Mouse (Mus musculus): ENCODE measurements at regions not wholly inside any gene's neighbourhood (a gene's known extent, or its start where the extent isn't known, plus 50 kb on each side); places are given as distances from the start of the nearest gene placed in this dataset.

DNA sequence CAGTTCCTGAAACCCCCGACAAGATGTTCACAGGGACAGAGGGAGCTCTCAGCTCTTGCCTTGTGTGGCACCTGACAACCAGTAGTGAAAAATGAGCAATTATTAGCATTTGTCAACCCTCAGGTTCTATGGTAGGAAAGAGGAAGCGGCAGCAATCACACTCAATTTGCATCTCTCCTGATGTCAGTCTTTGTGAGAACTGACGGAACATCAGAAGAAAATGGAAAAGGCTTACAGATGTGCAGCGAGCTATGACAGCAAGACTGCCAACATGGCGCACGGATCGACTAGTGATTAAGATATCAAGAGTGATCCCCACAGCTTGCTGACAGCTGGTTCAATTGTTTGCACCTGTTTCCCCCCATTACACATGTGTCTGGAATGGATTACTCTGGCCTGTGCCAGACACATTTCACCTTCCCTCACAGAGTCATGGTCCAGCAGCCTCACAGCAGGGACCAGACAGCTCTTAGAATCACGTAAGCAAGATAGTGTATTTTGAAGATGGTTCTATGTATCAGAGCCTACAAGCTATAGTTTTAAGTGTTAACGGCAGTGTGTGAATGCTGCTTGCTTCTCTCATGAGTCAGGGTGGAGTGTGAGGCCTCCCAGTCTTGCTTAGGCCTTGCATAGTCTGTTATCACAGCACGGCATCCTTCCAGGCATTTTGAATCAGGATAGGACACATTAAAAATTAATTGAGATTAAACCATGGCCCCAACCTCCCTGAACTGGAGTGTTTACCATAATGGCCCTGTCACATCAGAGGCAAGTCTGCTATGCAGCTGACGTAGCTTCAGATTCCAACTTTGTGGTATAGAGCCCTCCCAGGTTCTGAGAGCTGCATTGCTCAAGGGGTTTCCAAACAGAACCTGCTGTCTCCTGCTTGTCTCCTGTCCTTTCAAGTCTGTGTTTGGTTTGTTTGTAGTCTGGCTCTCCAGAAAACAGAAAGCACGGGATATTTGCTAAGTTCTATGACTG, 2258.0 kb downstream of the 4930444P10Rik start:
- Histone ChIP-seq H3K4me3 (ENCODE audit: inconsistent target) (no peak overlapping the region), H3K79me2 (ENCODE audit: inconsistent target) (no peaks in the 10 kb centered on the region), H3K36me3 (ENCODE audit: inconsistent target) (no peaks in the 10 kb centered on the region), H3K27ac (no peak overlapping the region)
- 91% methylated on average over 12 of the region's 12 CpGs for WGBS (ENCODE audit: missing documents)

DNA sequence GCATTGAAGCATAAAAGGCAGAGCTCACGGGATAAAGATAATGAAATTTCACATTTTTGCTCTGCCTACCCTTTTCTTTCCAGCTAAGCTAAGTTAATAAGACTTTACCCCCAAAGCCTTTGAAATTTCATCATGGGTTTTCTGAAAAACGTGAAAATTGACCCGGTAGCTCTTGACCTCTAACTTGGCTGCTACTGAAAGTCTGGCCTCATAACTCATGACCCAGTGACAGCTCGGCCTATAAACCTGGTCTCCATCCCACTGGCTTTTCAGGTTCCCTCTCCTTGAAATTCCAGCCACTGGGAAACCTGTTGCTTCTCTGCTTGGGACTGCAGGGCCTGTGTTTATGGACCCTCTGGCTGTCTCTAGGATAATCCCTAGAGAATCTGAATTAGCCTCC, 2285.3 kb downstream of the 4930444P10Rik start:
- WGBS (ENCODE audit: missing documents): 84% methylated on average over 3 of the region's 4 CpGs

DNA sequence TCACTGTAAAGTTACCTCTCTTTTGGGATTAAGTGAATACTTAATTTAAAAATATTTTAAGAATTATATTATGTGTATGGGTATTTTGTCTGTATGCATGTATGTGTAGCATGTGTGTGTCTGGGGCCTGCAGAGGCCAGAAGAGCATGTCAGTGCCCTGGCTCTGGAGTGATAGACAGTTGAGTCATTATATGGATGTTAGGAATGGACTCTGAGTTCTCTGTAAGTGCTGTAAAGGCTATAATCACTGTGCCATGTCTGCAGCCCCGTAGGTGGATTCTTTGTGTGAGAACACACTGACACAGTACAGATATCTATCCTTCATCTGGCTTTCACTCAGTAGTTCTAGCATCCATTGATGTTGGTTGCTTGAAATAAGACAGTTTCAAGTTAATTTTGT, 2292.7 kb downstream of the 4930444P10Rik start:
- Histone ChIP-seq H3K27ac (no peak overlapping the region), H3K4me3 (ENCODE audit: inconsistent target) (no peak overlapping the region), H3K79me2 (ENCODE audit: inconsistent target) (no peaks in the 10 kb centered on the region), H3K36me3 (ENCODE audit: inconsistent target) (no peaks in the 10 kb centered on the region)
- WGBS (ENCODE audit: missing documents): 100% methylated on average over 1 of the region's 1 CpGs

More for the DNA sequence above, 2285.3 kb downstream of the 4930444P10Rik start:
- H3K36me3 ChIP-seq (ENCODE audit: inconsistent target): no peaks in the 10 kb centered on the region
- H3K4me3 ChIP-seq (ENCODE audit: inconsistent target): no peak overlapping the region
- no peak overlapping the region for H3K27ac ChIP-seq
- H3K79me2 ChIP-seq (ENCODE audit: inconsistent target): no peaks in the 10 kb centered on the region

DNA sequence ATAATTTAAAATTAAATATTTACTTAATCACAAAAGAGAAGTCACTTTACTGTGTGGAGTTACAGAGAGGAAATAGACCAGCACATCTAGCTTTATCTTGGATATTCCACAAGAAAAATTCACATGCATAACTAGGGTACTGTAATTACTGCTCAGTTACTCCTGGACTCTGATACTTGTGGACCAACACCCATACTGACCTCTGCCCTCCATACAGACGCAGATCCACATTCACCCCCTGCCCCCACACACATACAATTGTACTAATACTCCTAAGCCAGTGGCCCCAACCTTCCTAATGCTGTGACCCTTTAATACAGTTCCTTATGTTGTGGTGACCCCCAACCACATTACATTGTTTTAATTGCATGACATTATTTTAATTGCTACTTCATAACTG, 2294.3 kb downstream of the 4930444P10Rik start:
- no peaks in the 10 kb centered on the region for H3K79me2 ChIP-seq (ENCODE audit: inconsistent target)
- H3K4me3 ChIP-seq (ENCODE audit: inconsistent target): no peak overlapping the region
- WGBS (ENCODE audit: missing documents): 88% methylated on average over 1 of the region's 1 CpGs
- no peaks in the 10 kb centered on the region for H3K36me3 ChIP-seq (ENCODE audit: inconsistent target)
- no peak overlapping the region for H3K27ac ChIP-seq

DNA sequence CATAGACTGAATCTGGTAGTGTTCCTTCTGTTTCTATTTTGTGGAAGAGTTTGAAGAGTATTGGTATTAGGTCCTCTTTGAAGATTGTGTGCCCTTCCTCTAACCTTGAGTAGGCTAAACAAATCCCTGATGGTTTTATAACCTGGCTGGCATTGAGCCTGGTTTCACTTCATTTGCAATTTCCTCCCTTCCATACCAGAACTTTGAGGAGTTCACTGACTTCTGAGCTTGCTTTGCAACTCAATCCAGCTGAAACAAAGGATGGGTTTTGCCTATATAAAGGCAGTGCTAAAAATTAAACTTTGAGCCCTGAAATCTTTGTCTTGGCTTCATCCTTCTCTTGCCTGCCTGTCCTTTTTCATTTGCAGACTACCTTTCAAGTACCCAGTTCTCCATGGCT, 2297.9 kb downstream of the 4930444P10Rik start:
- Histone ChIP-seq H3K4me3 (ENCODE audit: inconsistent target) (no peak overlapping the region), H3K27ac (no peak overlapping the region), H3K36me3 (ENCODE audit: inconsistent target) (no peaks in the 10 kb centered on the region), H3K79me2 (ENCODE audit: inconsistent target) (no peaks in the 10 kb centered on the region)

DNA sequence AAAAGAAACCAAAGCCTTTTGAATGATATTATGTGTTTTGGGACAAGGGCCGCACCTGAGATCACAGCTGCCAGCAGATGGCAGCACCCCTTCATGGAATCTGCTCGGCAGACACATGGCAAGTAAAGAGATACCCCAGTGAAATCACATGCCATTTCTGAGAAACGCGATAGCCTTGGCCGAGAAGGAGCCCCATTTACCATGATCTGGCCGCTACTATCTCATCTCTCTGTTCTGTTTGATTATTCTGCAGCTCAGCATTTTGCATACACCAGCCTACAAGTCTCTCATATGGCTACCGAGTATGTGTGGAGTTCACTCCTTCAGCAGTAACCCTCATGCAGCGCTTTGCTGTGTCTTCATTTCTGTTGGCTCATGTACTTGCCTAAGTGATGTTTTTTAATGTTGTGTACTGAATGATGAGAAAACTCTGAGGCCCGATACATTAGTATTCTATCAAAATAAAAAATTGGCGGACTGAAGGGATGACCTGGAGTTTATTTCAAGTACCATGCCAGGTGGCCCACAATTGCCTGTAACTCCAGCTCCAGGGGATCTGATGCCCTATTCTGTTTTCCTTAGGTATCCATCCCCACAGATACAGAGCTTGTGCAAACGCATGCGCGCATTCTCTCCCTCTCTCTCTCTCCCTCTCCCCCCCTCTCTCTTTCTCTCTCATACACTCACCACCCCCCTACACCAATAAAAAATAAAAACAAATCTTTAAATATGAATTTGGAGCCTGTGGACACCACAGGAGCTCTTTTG, 2303.6 kb downstream of the 4930444P10Rik start:
- Histone ChIP-seq H3K36me3 (ENCODE audit: inconsistent target) (no peaks in the 10 kb centered on the region), H3K4me3 (ENCODE audit: inconsistent target) (no peak overlapping the region; the same call in 1 of the 2 replicates), H3K79me2 (ENCODE audit: inconsistent target) (no peaks in the 10 kb centered on the region), H3K27ac (no peak overlapping the region)
- 46% methylated on average over 13 of the region's 13 CpGs for WGBS (ENCODE audit: missing documents)

DNA sequence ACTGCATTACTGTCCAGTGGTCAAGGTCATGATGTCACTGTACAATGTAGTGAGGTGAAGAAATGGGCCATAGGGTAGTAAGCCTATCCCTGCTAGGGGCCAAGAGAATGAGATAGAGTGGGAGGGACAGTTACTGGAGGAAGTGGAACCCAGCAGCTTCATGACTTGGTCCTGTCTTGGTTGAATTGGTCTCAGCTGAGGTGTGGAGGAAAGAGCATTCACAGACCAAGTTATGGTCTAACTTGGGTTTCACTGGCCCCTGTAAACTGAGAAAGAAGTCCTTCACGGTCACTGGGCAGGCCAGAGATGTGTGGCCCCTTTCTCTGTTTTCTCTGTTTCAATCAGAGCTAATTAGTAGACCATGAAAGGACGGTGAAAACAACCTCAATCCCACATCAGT, 2306.1 kb downstream of the 4930444P10Rik start:
- no peaks in the 10 kb centered on the region for H3K79me2 ChIP-seq (ENCODE audit: inconsistent target)
- H3K4me3 ChIP-seq (ENCODE audit: inconsistent target): no peak overlapping the region
- no peak overlapping the region for H3K27ac ChIP-seq
- H3K36me3 ChIP-seq (ENCODE audit: inconsistent target): no peaks in the 10 kb centered on the region
- WGBS (ENCODE audit: missing documents): 82% methylated on average over 2 of the region's 2 CpGs

DNA sequence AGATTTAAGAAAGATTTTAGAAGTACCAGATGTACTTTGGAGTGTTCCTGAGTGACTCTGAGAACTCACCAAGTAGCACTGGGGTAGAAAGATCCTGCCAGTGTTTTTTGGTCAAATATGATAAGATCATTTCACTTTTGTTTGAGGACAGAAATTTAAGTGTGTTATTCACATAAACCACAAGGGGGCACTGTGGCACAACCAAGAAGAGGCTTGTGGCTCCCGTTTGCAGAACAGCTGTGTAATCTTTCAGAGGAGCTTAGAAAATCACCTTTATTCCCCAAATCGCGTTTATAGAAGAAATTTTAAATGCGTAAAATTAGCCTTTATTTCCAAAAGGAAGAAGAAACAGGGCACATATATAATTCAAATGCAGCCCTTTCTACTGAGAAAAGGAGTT, 2308.7 kb downstream of the 4930444P10Rik start:
- 5% methylated on average over 4 of the region's 4 CpGs for WGBS (ENCODE audit: missing documents)
- Histone ChIP-seq H3K36me3 (ENCODE audit: inconsistent target) (no peaks in the 10 kb centered on the region), H3K79me2 (ENCODE audit: inconsistent target) (no peaks in the 10 kb centered on the region), H3K27ac (no peak overlapping the region), H3K4me3 (ENCODE audit: inconsistent target) (no peak overlapping the region)

DNA sequence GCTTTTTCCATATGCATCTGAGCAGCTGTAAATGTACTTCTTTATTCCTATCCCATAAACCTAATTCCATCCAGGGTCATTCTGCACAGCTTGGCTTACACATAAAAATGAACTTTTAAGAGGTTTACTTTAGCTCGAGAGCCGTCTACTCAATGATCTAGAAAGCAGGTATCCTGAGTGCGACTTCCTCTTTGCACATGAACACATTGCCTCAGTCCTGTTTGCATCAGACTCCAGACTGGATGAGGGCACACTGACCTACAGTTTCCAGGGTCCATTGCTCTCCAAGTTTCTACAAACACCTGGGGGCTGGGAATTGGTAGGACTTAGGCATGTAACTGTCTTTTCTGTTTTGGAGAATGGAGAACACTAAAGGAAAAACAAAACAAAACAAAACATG, 2310.5 kb downstream of the 4930444P10Rik start:
- 40% methylated on average over 3 of the region's 3 CpGs for WGBS (ENCODE audit: missing documents)
- Histone ChIP-seq H3K79me2 (ENCODE audit: inconsistent target) (no peaks in the 10 kb centered on the region), H3K4me3 (ENCODE audit: inconsistent target) (no peak overlapping the region), H3K36me3 (ENCODE audit: inconsistent target) (no peaks in the 10 kb centered on the region), H3K27ac (no peak overlapping the region)

DNA sequence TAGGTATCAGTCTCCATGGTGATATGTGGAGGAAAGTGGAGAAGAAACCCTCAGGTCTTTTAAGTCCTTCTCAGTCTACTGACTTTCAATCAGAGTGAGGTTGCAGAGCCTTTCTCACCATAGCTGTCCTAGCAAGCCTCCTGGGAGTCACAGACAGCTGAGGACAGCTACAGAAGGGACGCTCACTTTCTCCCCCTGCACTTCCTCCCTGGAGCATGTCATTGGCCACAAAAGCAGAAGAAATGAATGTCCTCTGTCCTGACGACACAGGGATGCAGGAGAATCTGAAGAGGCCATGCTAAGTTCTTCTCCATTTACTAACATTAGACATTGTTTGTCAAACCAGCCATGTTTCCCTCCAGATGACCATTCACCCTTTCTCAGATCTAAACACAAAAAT, 2321.0 kb downstream of the 4930444P10Rik start:
- Histone ChIP-seq H3K36me3 (ENCODE audit: inconsistent target) (no peaks in the 10 kb centered on the region), H3K79me2 (ENCODE audit: inconsistent target) (no peaks in the 10 kb centered on the region), H3K4me3 (ENCODE audit: inconsistent target) (no peak overlapping the region), H3K27ac (no peak overlapping the region)
- 4% methylated on average over 2 of the region's 2 CpGs for WGBS (ENCODE audit: missing documents)

DNA sequence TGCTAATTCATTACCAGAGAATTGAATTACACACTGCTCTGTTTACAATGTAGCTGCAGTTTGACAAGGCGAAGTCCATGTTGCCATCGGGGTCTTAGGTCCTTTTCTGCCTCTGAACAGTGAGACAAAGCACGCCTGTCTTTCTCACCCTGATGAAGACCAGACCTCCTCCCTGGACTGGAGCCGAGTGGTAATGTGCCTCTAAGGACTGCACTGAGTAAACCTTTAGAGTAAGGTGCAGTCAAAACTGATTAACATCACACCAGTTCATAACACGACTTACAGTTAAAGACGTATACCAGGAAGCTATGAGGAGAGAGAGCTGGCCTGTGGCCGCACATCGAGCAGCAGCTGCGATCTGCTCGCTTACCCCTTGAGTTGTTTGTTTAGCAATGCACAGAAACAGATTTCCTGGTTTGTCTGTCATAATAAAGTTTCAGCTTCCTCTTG, 2322.1 kb downstream of the 4930444P10Rik start:
- no peaks in the 10 kb centered on the region for H3K36me3 ChIP-seq (ENCODE audit: inconsistent target)
- H3K27ac ChIP-seq: no peak overlapping the region
- 32% methylated on average over 10 of the region's 10 CpGs for WGBS (ENCODE audit: missing documents)
- H3K4me3 ChIP-seq (ENCODE audit: inconsistent target): no peak overlapping the region
- H3K79me2 ChIP-seq (ENCODE audit: inconsistent target): no peaks in the 10 kb centered on the region

DNA sequence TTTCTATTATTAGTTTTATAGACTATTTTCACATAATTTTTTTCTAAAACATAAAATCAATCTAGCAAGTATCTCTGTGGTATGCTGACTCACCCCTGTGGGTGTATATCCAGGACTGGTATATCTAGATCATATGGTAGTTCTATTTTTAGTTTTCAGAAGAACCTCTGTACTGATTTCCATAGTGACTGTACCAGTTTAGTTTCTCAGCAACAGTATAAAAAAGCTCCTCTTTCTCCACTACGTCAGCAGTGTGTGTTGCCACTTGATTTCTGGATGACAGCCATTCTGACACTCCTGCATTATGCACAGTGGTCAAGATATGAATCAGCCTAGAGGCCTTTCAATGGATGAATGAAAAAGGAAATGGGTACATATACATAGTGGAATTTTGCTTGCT, 2338.6 kb downstream of the A830018L16Rik start:
- WGBS (ENCODE audit: missing documents): 83% methylated on average over 1 of the region's 1 CpGs
- Histone ChIP-seq H3K79me2 (ENCODE audit: inconsistent target) (no peaks in the 10 kb centered on the region), H3K27ac (no peak overlapping the region), H3K36me3 (ENCODE audit: inconsistent target) (no peaks in the 10 kb centered on the region), H3K4me3 (ENCODE audit: inconsistent target) (no peak overlapping the region)

DNA sequence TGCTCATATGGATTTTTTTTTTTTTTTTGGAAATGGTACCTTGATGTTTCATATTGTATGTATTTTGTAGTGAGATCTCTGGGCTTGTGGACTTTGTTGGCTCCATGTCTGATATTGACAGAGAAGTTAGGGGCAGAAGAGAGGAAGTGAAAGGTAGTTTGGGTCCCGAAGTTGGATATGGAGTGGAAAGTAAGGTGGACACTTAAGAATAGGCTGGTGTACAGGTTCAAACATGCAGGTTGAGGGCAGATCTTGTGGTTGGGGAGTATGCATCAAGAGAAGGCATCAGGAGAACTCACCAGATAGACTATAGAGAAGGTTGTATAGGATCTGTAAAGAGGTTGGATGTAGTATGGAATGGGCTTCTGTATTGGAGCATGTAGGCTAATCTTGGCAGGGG, 2337.5 kb downstream of the A830018L16Rik start:
- H3K36me3 ChIP-seq (ENCODE audit: inconsistent target): no peaks in the 10 kb centered on the region
- no peaks in the 10 kb centered on the region for H3K79me2 ChIP-seq (ENCODE audit: inconsistent target)
- WGBS (ENCODE audit: missing documents): 75% methylated on average over 1 of the region's 1 CpGs
- H3K4me3 ChIP-seq (ENCODE audit: inconsistent target): no peak overlapping the region
- no peak overlapping the region for H3K27ac ChIP-seq

Data from macrophage (primary cell).